ENCODE assay signal across 8 mouse cellular contexts in genomic region chr11:79144741-79145140, GRCm38 (mm10). TPM values are rescaled to one million over a fixed set of nuclear protein-coding genes. Genes with fewer than 3 reads are reported as not detected.
DNase-seq lines count a peak whose midpoint lies in the region; ATAC-seq and TF ChIP-seq lines count a peak whose summit lies in the region.

No protein-coding gene starts in this region.

- H3K9me3 ChIP-seq in forebrain, embryonic 15.5 days, result no peaks in the 10 kb centered on the region
- H3K9me3 ChIP-seq in limb, embryonic 15.5 days, result no peaks in the 10 kb centered on the region

- TF ChIP-seq POLR2A in lung, adult 2 months (IDR thresholded peaks at IDR 0.05; ENCODE audit: borderline replicate concordance, extremely low read depth, low read depth, low read length), result no peak

- H3K4me3 ChIP-seq in lung, adult 2 months (replicated peaks; ENCODE audit: extremely low read depth, low read depth, low read length), result peak overlapping the region; percentile 77
- H3K4me3 ChIP-seq in forebrain, embryonic 15.5 days, result peak overlapping the region; percentile 94
- H3K4me3 ChIP-seq in limb, embryonic 15.5 days, result peak overlapping the region; percentile 91

- no peaks in the 10 kb centered on the region for H3K27me3 ChIP-seq in forebrain, embryonic 15.5 days
- no peaks in the 10 kb centered on the region for H3K27me3 ChIP-seq in limb, embryonic 15.5 days

- H3K4me2 ChIP-seq in forebrain, embryonic 15.5 days (replicated peaks), result peak overlapping the region; percentile 89
- peak overlapping the region; percentile 70 for H3K4me2 ChIP-seq in limb, embryonic 15.5 days

- DNase-seq in lung, adult 2 months, result no peak
- DNase-seq in lung, postnatal 25 days (ENCODE audit: low spot score), result no peak
- DNase-seq in skeletal muscle tissue, adult 2 months (ENCODE audit: low read depth, low spot score), result peak; percentile 43
- no peak for DNase-seq in cerebellum, postnatal 4 days (ENCODE audit: low spot score in 2 of 2)
- no peak for DNase-seq in gastrocnemius, postnatal 36 days

- H3K36me3 ChIP-seq in forebrain, embryonic 15.5 days, result no peaks in the 10 kb centered on the region
- H3K36me3 ChIP-seq in limb, embryonic 15.5 days, result no peaks in the 10 kb centered on the region

- no peak for TF ChIP-seq CTCF in lung, adult 2 months (IDR thresholded peaks at IDR 0.05; ENCODE audit: insufficient read depth, low read length)

- no peak for ATAC-seq in forebrain, embryonic 15.5 days (replicated peaks)
- no peak for ATAC-seq in limb, embryonic 15.5 days (ENCODE audit: insufficient number of reproducible peaks, low FRiP score, low TSS enrichment, low read depth)
- ATAC-seq in frontal cortex, adult (ENCODE audit: low TSS enrichment), result no peak

- H3K4me1 ChIP-seq in lung, adult 2 months (ENCODE audit: control insufficient read depth, insufficient read depth, low read length), result peaks cover 7% of the 10 kb centered on the region
- peaks cover 35% of the 10 kb centered on the region for H3K4me1 ChIP-seq in forebrain, embryonic 15.5 days
- H3K4me1 ChIP-seq in limb, embryonic 15.5 days, result peaks cover 42% of the 10 kb centered on the region

- 36% methylated on average over 1 of the region's 1 CpGs for WGBS in lung, adult 2 months
- 23% methylated on average over 1 of the region's 1 CpGs for WGBS in forebrain, embryonic 15.5 days
- WGBS in limb, embryonic 15.5 days, result 54% methylated on average over 1 of the region's 1 CpGs

- H3K27ac ChIP-seq in forebrain, embryonic 15.5 days (replicated peaks), result peak overlapping the region; percentile 93
- no peak overlapping the region for H3K27ac ChIP-seq in limb, embryonic 15.5 days

- H3K9ac ChIP-seq in forebrain, embryonic 15.5 days (replicated peaks), result peak overlapping the region; percentile 89; the same call in 1 of the 2 replicates
- H3K9ac ChIP-seq in limb, embryonic 15.5 days, result no peak overlapping the region

- intact Hi-C loops in gastrocnemius, postnatal 36 days (cut with DNase I), result loop anchor here (5.0 kb wide), 2 partner anchors 32 to 68 kb away; no protein-coding TSS in a partner anchor

RNA-seq across cellular contexts. Expression of gene Ksr1, which starts 1.5 kb away (rescaled TPM):
- polyA plus RNA-seq in lung, adult 2 months (2012; rRNA removed), result 20.7 and 21.9 TPM in 2 replicates
- polyA plus RNA-seq in forebrain, embryonic 15.5 days (2015; fragmentation: Nextera tagmentation; extraction: Ambion mirVana), result 4.9 and 5.3 TPM in 2 replicates
- polyA plus RNA-seq in limb, embryonic 15.5 days (2015; fragmentation: Nextera tagmentation; extraction: Ambion mirVana), result 4.0 and 5.2 TPM in 2 replicates
- total RNA-seq in gastrocnemius, postnatal 36 days (2021), result 10 to 100 TPM; 72.2 to 74.8 TPM
